Mouse (Mus musculus): ENCODE results near the gene Ddx60.
"Not testable (repeated sequence)": the region's sequence is repeated elsewhere in the genome, so short reads cannot be mapped to it uniquely, and the experiment has no call there.

Gene Ddx60

DNA sequence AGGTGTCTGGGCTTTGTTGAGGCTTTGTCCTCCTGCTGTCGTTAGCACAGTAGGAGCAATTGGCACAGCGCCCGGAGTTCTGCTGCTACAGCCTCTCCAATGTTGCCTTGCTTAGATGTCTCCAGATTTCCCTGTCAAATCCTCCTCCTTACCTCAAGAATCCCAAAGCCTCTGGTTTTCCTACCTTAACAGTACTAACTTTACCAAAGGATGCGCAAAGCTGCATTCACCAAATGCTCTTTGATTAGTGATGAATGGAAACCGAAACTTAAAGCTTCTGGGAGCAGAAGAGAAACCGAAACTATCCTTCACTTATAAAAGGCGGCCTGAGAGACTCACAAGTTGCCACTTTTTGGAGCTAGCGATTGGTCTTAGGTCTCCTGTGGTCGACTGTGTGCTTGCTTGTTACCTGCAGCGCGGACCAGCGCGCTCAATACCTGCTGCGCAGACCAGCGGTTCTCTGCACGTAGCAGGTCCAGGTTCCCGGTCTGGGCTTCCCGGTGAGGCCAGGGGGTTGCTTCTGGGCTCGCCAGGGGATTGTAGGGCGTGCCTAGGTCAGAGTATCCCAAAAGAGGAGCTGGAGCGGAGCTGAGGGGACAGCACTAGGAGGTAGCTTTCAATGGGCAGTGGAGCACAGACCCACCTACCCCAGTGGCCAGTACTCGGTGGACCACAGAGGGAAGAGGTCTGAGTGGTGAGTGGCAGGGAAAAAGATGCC is at the start of gene Ddx60:
TSS of gene Ddx60 (plus strand) at position 311 of the 718 bp plus-strand sequence.
- peak; percentile 46 for DNase-seq (ENCODE audit: low spot score)

DNA sequence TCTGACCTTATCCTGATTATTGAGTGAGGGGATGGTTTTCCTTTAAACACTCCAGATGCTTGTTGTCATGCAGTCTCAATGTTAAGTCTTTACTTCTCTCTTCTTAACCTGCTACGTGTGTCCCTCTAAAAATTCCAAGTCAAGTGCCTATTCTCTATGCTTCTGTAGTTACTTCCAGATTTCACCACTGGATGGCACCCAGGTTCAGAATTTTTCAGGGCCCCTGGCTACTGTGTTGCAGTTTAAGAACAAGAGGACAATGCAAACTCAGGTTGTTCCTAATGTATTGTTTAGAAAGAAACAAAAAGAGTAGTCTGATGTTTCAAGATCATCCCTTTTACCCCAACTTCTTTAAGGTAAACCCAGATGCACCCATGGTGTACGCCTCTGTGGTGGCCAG is 33.8 kb upstream of the Ddx60 start:
- peak; percentile 66 for DNase-seq (ENCODE audit: low spot score)

DNA sequence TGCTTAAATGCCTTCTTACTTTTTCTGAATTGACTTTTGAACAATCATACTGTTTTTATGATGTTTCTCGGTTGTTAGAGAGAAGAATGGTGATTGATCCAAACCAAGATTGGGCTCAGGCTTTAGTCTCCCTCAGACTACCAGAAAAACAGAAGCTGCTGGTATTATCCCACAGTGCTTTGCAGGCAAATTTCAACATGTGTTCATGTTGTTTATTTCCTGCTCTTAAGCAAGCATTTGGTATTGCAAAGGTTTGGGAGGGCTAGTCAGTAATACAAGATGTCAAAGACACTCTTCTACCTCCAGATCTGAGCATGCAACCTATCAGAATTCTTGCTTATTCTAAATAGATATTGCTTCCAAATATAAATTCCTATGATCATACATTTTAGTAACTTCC is 31.1 kb upstream of the Ddx60 start:
- no peak for DNase-seq (ENCODE audit: low spot score)

DNA sequence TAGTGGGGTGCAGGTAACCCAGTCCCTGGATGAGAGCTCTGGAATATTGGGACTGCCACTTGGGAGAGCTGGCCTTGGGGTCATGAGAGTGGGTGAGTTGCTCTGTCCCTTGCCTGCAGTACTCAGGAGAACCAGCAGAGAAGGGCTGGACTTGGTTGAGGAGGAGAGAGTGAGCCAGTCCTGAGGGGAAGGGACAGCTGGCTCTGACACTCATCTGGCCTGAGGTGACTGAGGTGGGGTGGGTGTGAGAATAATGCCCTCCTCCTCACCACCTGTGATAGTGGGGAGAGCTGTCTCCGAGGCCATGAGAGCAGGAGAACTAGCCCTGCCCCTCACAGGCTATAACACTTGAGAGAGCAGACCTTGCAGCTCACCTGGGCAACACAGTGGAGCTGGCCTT is 30.5 kb upstream of the Ddx60 start:
- DNase-seq (ENCODE audit: low spot score) = no peak

DNA sequence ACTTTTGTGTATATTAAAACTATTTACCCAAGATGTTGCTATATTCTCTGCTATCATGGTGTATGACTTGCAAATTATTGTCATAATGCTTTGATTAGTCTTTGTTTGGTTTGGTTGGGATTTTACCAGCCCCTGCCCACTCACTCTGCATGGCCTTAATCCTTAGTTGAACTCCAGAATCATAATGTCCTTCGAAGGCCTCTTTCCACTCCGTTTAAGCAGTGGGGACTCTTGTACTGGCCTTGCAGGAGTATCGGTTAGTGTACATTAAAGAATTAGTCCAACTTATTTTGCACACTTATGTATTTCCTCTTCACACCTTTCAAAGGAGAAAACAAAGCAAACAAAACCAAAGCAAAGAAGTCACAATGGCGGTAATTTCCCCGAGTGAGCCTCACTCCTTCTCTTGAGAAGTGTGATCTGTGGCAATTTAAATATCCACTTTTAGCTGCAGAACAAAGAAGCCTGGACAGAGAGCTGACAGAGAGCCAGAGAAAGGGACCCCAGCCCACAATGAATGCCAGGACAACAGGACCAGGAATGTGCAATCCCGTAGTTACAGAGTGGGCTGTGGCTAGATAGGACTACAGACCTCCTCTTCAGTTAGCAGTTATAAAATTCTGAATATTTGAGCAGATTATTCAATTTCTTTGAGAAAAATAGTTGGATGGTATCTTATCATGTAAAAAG is 26.7 kb upstream of the Ddx60 start:
- DNase-seq (ENCODE audit: low spot score) = no peak

DNA sequence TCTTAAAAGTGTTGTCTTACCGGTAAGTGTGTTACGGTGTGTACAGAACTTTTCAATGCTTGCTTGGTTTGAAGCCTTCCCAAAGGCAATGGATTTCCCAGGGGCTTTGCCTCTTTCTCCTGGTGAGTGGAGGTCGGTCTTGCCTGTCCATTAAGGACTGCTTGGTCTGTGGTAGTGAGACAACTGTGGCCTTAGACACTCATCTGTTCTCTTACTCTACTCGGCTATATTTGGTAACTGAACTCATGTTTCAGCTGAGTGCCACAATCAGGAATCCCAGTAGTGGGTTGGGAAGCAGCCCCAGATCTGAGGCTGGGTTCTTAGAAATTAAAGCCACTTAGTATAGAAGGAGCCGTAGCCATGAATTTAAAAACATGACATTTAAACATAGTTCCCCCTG is 25.4 kb upstream of the Ddx60 start, which contains the start of gene Palld:
TSS of gene Palld (minus strand) at position 170 of the 400 bp plus-strand sequence.
- DNase-seq (ENCODE audit: low spot score) = no peak

DNA sequence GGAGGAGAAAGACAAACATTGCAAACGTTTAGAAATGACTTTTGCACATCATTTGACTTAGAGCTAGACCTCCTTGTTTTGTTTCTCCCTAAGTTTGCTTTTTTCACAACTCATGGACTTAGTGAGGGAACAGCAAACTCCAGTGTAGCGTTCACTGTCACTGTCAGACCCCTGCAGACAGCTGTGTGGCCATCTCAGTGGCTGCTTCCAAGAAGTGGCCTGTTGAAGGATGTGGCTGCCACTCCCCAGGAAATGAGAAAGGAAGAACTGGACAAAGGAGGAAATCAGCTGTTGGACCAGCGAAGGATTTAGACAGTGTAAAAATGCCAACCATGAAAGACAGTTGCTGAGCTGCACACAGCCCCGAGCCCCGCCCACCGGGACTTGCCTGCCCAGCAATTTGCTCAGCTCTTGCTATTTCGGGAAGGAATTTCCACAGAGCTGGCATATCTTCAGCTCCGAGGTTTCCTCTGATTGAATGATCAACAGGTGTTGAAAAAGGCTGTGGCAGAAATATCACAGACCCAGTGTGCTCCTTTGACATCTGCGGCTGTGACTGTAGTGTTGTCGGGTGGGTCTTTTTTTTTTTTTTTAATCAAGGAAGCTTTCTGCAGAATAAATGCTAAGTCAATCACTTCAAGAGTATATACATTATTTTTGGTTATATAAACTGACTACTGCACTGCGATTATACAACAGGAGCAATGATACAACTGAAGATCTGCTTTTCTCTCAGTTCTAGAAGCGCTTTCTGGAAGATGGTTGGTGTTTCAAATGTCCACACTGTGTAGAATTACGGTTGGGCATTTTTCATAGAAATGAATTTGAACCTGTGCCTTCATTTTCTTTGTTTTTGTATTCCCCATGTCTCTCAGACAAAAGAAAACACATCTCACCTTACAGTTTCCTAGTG is 19.3 kb upstream of the Ddx60 start:
- DNase-seq (ENCODE audit: low spot score) = peak; percentile 18

DNA sequence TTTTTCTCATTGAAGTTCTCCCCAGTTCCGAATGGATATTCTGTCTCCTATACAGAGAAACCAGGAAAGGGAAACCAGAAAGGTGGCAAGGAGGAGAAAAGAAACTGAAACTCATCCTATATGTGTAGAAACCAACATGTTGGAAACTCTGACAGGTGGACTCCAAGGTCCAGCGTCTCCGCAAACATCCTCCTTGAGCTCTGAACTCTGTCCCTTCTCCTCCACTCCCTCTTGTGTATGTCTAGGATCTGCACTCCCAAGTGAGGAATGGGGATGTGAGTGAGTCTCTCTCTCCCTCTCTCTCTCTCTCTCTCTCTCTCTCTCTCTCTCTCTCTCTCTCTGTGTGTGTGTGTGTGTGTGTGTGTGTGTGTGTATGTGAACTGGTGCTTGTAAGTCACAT is 18.6 kb upstream of the Ddx60 start:
- no peak for DNase-seq (ENCODE audit: low spot score)

DNA sequence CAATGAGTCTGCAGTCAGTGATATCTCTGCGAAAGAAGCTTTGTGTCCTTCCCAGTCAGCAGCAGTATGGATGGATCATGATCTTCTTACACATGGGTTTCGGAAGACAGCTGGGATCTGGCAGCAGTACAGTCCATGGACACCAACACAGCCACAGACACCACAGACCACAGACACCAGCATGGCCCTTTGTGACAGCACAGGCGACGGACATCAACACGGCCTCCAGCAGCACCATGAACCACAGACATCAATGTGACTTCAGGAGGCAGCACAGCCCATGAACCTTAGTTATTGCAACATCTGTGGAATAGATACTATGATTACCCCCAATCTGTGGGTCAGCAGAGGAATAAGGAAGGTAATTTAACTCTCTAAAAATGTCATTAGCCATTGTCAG is 15.1 kb upstream of the Ddx60 start:
- no peak for DNase-seq (ENCODE audit: low spot score)

DNA sequence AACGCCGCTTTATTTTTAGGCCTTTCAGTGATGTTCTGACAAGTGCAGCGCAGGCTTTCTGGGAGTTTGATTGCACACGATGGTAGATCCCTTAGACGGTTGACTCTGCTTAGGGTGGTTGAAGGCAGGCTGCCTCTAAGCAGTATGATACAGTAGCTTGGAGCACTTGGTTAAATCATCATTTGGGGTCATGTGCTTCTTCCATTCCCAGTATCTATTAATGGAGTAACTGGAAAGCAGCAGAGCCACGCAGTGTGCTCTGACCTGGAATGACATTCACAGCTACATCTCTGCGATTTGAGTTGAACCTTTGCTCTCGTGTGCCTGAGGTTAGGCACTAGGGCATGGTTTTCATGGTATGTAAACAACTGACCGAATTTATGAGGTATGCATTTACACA is 13.9 kb upstream of the Ddx60 start:
- DNase-seq (ENCODE audit: low spot score) = no peak

DNA sequence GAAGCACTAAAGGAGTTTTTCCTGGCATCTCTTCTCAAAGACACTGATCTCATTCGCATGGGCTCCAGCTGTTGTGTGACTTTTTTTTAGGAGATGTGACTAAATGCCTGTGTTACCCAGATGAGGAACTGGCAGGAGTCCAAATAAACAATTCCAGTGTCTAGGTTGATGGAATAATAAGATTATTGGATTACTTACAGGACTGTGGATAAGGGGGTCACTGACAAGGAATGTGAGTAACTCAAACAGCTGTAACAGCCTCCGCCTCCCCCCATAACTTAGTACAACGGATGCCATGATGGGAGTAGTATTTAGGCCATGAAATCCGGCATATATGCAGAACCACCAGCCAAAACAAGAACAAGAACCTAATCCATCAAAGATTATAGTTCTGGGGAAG is 10.6 kb upstream of the Ddx60 start:
- DNase-seq (ENCODE audit: low spot score) = no peak

DNA sequence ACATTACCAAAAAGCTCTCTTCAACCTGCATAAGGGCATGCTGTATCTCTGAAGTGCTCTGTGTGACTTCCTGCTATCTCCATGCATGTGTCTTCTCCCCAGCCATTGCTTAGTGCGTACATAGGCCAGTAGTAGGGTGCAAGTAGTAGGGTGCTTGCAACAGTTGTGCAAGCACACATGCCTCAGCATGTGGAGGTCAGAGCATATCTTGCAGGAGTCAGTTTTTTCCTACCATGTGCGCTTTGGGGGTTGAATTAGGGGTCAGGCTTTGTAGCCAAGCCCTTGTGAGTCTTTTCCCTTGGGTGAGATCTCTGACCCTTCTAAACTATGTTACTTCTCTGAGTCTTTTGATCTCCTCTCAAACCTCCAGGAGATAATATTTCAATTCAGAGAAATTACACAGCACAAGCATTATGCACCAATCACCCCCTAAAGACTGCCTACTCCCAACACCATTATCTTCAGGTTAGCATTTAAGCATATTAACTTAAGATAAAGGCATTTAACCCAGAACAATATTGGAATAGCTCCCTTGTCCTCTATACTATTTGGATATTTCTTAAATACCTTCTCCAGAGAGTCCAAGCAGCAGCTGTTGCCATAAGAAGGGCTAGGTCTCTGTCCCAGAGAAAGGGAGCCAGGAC is 8.6 kb upstream of the Ddx60 start:
- DNase-seq (ENCODE audit: low spot score) = no peak

DNA sequence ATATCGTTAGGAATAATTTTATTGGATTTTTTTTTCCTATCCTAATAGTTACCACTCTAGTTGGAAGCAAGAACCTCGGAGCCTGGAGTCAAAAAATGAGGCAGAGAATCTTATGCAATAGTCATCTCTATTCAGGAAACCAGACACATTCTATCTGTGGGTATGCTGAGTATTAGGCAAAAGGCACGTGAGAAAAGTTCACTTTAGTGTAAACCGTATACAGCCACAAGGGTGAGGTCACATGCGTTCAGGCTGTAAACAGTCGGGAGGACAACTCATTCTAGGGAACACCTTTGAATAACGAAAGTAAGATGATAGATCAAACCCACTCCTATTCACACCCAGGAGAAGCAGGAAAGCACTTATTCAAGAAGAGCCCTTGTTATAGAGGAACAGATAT is 7.5 kb upstream of the Ddx60 start:
- DNase-seq (ENCODE audit: low spot score) = no peak

DNA sequence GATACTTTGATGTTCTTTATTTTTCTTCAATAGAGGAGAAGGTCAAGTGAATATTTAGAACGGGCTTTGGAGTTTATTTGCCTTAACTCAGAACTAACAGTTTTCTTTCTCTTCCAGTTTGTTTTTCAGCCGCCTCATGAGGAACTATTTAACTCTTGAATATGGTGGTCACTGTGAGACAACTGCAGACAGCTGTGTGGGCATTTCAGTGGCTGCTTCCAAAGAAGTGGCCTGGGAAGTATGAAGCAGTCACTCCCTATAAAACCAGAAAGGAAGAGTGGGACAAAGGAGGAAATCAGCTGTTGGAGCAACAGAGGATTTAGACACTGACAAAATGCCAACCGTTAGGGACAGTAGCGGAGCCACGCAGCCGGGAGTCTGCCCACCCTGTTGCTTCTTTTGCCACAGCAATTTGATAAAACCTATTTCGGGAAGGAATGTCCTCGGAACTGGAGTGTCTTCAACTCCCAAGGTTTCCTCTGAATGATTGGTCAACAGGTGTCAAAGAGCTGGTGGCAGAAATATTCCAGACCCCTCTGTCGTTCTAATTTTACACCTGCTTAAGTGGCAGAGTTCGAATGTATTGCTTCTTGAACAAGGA is 6.3 kb upstream of the Ddx60 start:
- DNase-seq (ENCODE audit: low spot score) = no peak

DNA sequence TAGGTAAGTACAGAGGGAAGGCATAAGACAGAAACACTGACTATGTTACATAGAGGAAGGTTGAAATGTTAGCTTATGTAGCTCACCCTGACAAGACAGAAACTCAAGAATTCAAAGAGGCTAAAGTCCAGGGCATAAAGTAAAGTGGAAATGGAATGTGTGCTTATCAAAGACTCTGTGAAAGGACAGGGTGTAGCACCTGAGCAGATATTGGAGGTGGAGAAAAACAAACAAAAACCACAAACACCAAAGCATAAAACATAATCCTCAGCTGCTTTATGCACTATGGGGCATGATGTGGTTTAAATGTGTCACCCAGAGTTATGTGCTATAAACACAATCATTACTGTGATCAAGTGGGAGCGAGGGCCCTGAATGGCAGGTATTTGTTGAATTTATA is 3.4 kb upstream of the Ddx60 start:
- DNase-seq (ENCODE audit: low spot score) = no peak

DNA sequence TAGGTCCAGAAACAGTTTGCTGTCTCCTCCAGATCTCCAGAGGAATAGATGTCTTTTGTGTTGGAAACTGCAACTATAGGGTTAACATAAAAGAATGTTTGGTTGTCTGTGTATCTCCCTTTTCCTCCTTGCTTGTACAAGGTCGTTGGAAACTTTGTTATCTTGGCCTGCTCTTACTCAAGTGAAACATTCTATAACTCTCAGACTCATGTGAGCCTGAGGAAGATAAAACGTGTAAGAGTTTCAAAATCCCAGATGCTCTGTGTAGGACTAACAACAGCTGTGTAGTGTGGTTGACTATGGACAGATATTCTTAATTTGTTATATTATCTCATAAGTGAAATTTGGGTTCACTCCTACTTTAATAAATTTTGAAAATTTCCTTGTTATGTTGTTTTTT is 5.4 kb downstream of the Ddx60 start:
- DNase-seq (ENCODE audit: low spot score) = no peak

DNA sequence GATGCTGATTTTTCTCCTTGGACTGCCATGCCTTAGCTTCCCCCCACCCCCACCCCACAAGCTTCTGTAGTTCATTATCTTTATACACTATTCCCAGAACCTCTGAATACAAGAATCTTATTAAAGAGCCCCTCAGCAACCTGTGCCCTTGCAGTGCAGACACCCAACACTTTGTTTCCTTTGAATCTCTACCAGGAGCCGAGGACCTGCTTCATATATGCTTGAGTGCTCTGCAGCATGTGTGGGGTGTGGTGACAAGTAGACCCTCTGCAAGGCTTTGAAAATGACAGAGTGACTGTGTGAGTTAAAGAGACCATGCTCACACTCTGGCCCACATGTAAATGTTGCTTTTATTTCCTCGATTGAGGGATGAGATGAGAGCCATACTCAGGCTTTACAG is 9.7 kb downstream of the Ddx60 start:
- DNase-seq (ENCODE audit: low spot score) = no peak

DNA sequence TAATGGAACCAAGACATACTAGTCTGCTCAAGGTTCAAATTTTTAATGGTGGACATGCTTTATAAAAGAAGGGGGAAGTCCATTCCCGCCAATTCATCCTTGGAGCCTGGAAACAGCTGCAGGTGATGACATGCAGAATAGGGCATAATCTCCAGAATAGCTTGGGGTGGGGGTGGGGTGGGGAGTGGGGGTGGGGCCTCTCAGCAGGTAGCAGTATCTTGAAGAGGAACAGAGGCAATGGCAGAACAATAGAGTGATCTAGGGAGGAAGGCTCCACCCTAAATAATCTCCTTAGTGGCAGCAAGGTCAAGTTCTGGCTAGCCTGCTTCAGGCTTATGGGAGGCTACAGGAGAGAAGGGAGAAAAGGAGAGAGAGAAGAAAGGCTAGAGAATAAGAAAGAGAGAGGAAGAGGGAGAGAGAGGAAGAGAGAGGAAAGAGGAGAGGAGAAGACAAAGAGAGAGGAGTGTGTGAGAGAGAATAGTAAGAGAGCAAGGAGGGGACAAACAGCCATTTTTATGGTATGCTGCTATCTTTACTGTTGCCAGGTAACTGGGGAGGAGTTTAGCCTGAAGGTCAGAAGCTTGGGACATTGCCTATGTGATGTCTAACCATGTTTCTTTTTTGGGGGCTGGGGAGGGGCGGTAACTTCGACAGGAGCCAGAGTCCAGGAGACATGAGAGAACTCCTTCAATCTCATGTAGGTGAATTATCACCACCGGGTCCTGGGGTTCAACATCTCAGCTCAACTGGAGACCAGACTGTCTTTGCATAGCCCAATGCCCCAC is 36.9 kb downstream of the Ddx60 start:
- DNase-seq (ENCODE audit: low spot score) = not testable (repeated sequence)

DNA sequence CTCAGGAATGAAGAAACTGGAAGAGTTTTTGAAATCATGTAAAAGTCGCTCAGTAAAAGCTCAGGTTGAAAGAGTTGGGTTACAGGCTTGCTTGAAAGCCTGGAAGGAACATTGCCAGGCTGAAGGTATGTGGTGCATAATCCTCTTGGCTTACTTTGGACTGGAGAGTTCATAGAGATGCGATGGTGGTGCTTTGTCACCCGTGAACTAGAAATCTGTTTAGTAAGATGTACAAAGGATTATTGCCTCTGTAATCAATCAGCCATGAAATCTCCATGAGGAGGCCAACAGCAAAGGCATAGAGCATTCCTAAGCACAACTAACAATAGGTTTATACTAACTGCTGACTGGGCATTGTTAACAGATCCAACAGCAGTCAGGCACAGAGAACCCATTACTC is 41.7 kb downstream of the Ddx60 start:
- no peak for DNase-seq (ENCODE audit: low spot score)

DNA sequence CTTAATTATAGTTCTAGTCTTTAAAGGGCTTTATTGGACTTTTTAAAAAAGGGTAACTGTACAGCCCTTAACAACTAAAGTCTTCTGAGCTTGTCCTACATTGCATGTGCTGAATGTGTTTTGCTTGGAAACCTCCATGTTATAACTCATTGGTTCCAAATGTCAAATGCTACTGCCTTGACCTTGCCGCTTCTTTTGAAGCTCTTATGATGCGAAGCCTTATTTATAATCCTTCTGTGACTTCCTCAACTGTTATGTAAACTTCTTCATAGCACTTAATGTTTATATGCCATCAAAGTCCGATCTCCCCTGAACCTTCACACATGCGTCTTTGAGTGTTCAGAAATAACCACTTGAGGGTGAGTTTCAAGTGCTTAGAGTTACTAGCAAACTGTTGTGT is 57.1 kb downstream of the Ddx60 start:
- DNase-seq (ENCODE audit: low spot score) = no peak

Data from ovary, postnatal 14 days (tissue).